Mouse (Mus musculus) hindbrain, postnatal 0 days (tissue): Measurements from ENCODE around the gene Sult2b1. TPM values are rescaled to one million over a fixed set of nuclear protein-coding genes. Genes with fewer than 3 reads are reported as not detected.

ENCODE experiments used
- ATAC-seq: fragments of 200-750 bp; cut with Nextera tagmentation; 2 replicates; pipeline ENCODE4 v1.8.0; 2017; ENCODE audit warnings: mild to moderate bottlenecking, moderate TSS enrichment, moderate library complexity
- DNase-seq: peaks from one replicate; pipeline ENCODE4 v3.0.0-alpha.2; 2015; ENCODE audit warnings: low spot score
- H3K27ac ChIP-seq: fragments of 300-500 bp; sonication (generic); 2 replicates; pipeline ENCODE4 v1.5.1; 2014; ENCODE audit warnings: mild to moderate bottlenecking
- H3K27me3 ChIP-seq: fragments of 300-500 bp; sonication (generic); 2 replicates; pipeline ENCODE4 v1.6.1; 2014; ENCODE audit warnings: low read length, mixed read lengths; ENCODE audit not compliant: insufficient read depth
- H3K36me3 ChIP-seq: fragments of 300-500 bp; sonication (generic); 2 replicates; pipeline ENCODE4 v1.6.1; 2014; ENCODE audit warnings: low read length, mixed read lengths; ENCODE audit not compliant: insufficient read depth
- H3K4me1 ChIP-seq: fragments of 300-500 bp; sonication (generic); 2 replicates; pipeline ENCODE4 v1.6.1; 2014; ENCODE audit warnings: antibody characterized with exemption, low read length, mixed read lengths; ENCODE audit not compliant: insufficient read depth
- H3K4me2 ChIP-seq: fragments of 300-500 bp; sonication (generic); 2 replicates; pipeline ENCODE4 v1.6.1; 2014; ENCODE audit warnings: low read depth, mild to moderate bottlenecking, low read length, moderate library complexity, mixed read lengths
- H3K4me3 ChIP-seq: fragments of 300-500 bp; sonication (generic); 2 replicates; pipeline ENCODE4 v1.5.1; 2014; ENCODE audit warnings: low read length
- H3K9ac ChIP-seq: fragments of 300-500 bp; sonication (generic); replicated peaks from 2 replicates; pipeline ENCODE4 v1.6.1; 2014; ENCODE audit warnings: mild to moderate bottlenecking, low read length, moderate library complexity, mixed read lengths
- H3K9me3 ChIP-seq: fragments of 300-500 bp; sonication (generic); 2 replicates; pipeline ENCODE4 v1.6.1; 2016; ENCODE audit warnings: low read length, mixed read lengths
- CTCF ChIP-seq: IDR thresholded peaks from 2 replicates; pipeline ENCODE4 v1.5.1; 2016; ENCODE audit warnings: antibody characterized with exemption, control low read depth, low read depth
- WGBS: fragments of 180-500 bp; shearing (Covaris S2); extraction: QIAGEN DNeasy Blood & Tissue Kit; methylation state at CpG from one replicate; pipeline ENCODE4 v1.1.7; 2014; 5-methylcytosine and 5-hydroxymethylcytosine counted together
- polyA plus RNA-seq: library from polyadenylated mRNA; unstranded; fragments of >200 nt; fragmentation: Nextera tagmentation; extraction: Ambion mirVana; gene quantifications from 2 replicates; pipeline ENCODE4 v1.2.1, GENCODE M21; 2015
- total RNA-seq: library from RNA; depleted of rRNA; stranded (reverse); fragments of >200 nt; gene quantifications from 2 replicates; pipeline ENCODE4 v1.2.3, GENCODE M21; 2014; rRNA removed

Sult2b1 gene
- total RNA-seq, result 4.7 and 12.1 TPM in 2 replicates
- polyA plus RNA-seq, result 5.7 and 7.4 TPM in 2 replicates

GRCm38 (mm10) chr7:45784524-45785372 is at the start of gene Sult2b1:
TSS of gene Sult2b1 (minus strand) at chr7:45784669.
- peak; percentile 98 for DNase-seq
- no peaks in the 10 kb centered on the region for H3K27me3 ChIP-seq

GRCm38 (mm10) chr7:45833924-45834323 is 49.5 kb upstream of the Sult2b1 start:
- Histone ChIP-seq H3K4me2 (peak overlapping the region; percentile 36; the same call in 1 of the 2 replicates), H3K9me3 (no peaks in the 10 kb centered on the region), H3K9ac (no peak overlapping the region), H3K4me3 (peak overlapping the region; percentile 20), H3K27ac (no peak overlapping the region), H3K36me3 (no peaks in the 10 kb centered on the region; the same call in 1 of the 2 replicates), H3K27me3 (peaks cover 21% of the 10 kb centered on the region), H3K4me1 (0 out of 2 replicates have a peak, but pooled peaks cover 4% of the 10 kb centered on the region)
- 12% methylated on average over 26 of the region's 31 CpGs for WGBS
- TF ChIP-seq CTCF, result no peak
- DNase-seq (no peak), ATAC-seq (no peak)

More at GRCm38 (mm10) chr7:45784524-45785372, at the start of gene Sult2b1:
- peak within 1 kb of the TSS; percentile 86 for H3K4me2 ChIP-seq
- H3K36me3 ChIP-seq, result peaks cover 18% of the 10 kb centered on the region
- 11% methylated on average over 20 of the region's 20 CpGs for WGBS
- H3K27ac ChIP-seq, result peak within 1 kb of the TSS; percentile 98
- H3K9ac ChIP-seq, result peak within 1 kb of the TSS; percentile 90
- no peaks in the 10 kb centered on the region for H3K9me3 ChIP-seq
- H3K4me3 ChIP-seq, result peak within 1 kb of the TSS; percentile 93
- 0 out of 2 replicates have a peak, but pooled peaks have one; percentile 1 for TF ChIP-seq CTCF
- ATAC-seq, result peak; percentile 81
- H3K4me1 ChIP-seq, result peaks cover 6% of the 10 kb centered on the region; the same call in 1 of the 2 replicates

- Histone ChIP-seq H3K4me2 (peak overlapping the region; percentile 36), H3K9ac (no peak overlapping the region; the same call in 1 of the 2 replicates), H3K27me3 (peaks cover 21% of the 10 kb centered on the region), H3K9me3 (no peaks in the 10 kb centered on the region), H3K27ac (no peak overlapping the region; the same call in 1 of the 2 replicates), H3K4me3 (peak overlapping the region; percentile 20), H3K36me3 (peaks cover 4% of the 10 kb centered on the region; the same call in 1 of the 2 replicates), H3K4me1 (0 out of 2 replicates have a peak, but pooled peaks cover 4% of the 10 kb centered on the region)
- DNase-seq (no peak), ATAC-seq (no peak)
- WGBS, result 8% methylated on average over 56 of the region's 86 CpGs
- TF ChIP-seq CTCF, result no peak
Observed at GRCm38 (mm10) chr7:45833148-45833790, 48.8 kb upstream of the Sult2b1 start.

GRCm38 (mm10) chr7:45832428-45832827 is 48.0 kb upstream of the Sult2b1 start:
- Histone ChIP-seq H3K4me2 (peak overlapping the region; percentile 36; the same call in 1 of the 2 replicates), H3K27ac (no peak overlapping the region; the same call in 1 of the 2 replicates), H3K9ac (no peak overlapping the region), H3K9me3 (no peaks in the 10 kb centered on the region), H3K27me3 (peaks cover 21% of the 10 kb centered on the region), H3K4me3 (peak overlapping the region; percentile 20; the same call in 1 of the 2 replicates), H3K4me1 (0 out of 2 replicates have a peak, but pooled peaks cover 4% of the 10 kb centered on the region), H3K36me3 (peaks cover 12% of the 10 kb centered on the region)
- ATAC-seq, result no peak
- 16% methylated on average over 29 of the region's 30 CpGs for WGBS
- no peak for DNase-seq
- no peak for TF ChIP-seq CTCF

- Histone ChIP-seq H3K9me3 (no peaks in the 10 kb centered on the region), H3K27me3 (peaks cover 21% of the 10 kb centered on the region), H3K4me3 (peak overlapping the region; percentile 70), H3K27ac (peak overlapping the region; percentile 74), H3K36me3 (peaks cover 24% of the 10 kb centered on the region), H3K9ac (peak overlapping the region; percentile 57), H3K4me1 (0 out of 2 replicates have a peak, but pooled peaks cover 4% of the 10 kb centered on the region), H3K4me2 (peak overlapping the region; percentile 90)
- peak; percentile 10; the same call in 1 of the 2 replicates for ATAC-seq
- no peak for DNase-seq
- TF ChIP-seq CTCF, result no peak
- WGBS, result 21% methylated on average over 5 of the region's 5 CpGs
Observed at GRCm38 (mm10) chr7:45831128-45831525, 46.7 kb upstream of the Sult2b1 start.

GRCm38 (mm10) chr7:45830427-45831127 is 46.1 kb upstream of the Sult2b1 start, which contains the start of gene Grwd1:
TSS of gene Grwd1 (minus strand) at chr7:45830944.
- Histone ChIP-seq H3K4me1 (0 out of 2 replicates have a peak, but pooled peaks cover 4% of the 10 kb centered on the region), H3K9me3 (no peaks in the 10 kb centered on the region), H3K4me2 (peak within 1 kb of the TSS; percentile 90), H3K9ac (peak within 1 kb of the TSS; percentile 57), H3K36me3 (peaks cover 30% of the 10 kb centered on the region), H3K4me3 (peak within 1 kb of the TSS; percentile 70), H3K27me3 (peaks cover 19% of the 10 kb centered on the region), H3K27ac (peak within 1 kb of the TSS; percentile 74)
- ATAC-seq (peak; percentile 93), DNase-seq (peak; percentile 96)
- TF ChIP-seq CTCF, result no peak
- under 1% methylated on average over 35 of the region's 35 CpGs for WGBS
